Mouse (Mus musculus) intestine, embryonic 14.5 days (tissue): ENCODE data around the gene Cbx4. TPM values are rescaled to one million over a fixed set of nuclear protein-coding genes. Genes with fewer than 3 reads are reported as not detected.

Source experiments
- ATAC-seq: fragments of 200-750 bp; cut with Nextera tagmentation; replicated peaks from 2 replicates; pipeline ENCODE4 v1.8.0; 2017; ENCODE audit warnings: low read depth, moderate number of reproducible peaks, moderate TSS enrichment, moderate library complexity; ENCODE audit not compliant: low FRiP score, low TSS enrichment
- DNase-seq: peaks from one replicate; pipeline ENCODE4 v3.0.0-alpha.2; 2018; ENCODE audit warnings: low spot score
- H3K27ac ChIP-seq: fragments of 300-500 bp; sonication (generic); 2 replicates; pipeline ENCODE4 v1.5.1; 2014; ENCODE audit warnings: low read depth, mild to moderate bottlenecking, control low read depth
- H3K27me3 ChIP-seq: fragments of 300-500 bp; sonication (generic); replicated peaks from 2 replicates; pipeline ENCODE4 v1.6.1; 2014; ENCODE audit warnings: low read length, control low read depth; ENCODE audit not compliant: control insufficient read depth, insufficient read depth
- H3K36me3 ChIP-seq: fragments of 300-500 bp; sonication (generic); 2 replicates; pipeline ENCODE4 v1.6.1; 2014; ENCODE audit warnings: low read length, control low read depth; ENCODE audit not compliant: control insufficient read depth, insufficient read depth
- H3K4me1 ChIP-seq: fragments of 300-500 bp; sonication (generic); replicated peaks from 2 replicates; pipeline ENCODE4 v1.6.1; 2014; ENCODE audit warnings: low read length, control low read depth, mixed read lengths; ENCODE audit not compliant: control insufficient read depth, insufficient read depth
- H3K4me2 ChIP-seq: fragments of 300-500 bp; sonication (generic); 2 replicates; pipeline ENCODE4 v1.6.1; 2014; ENCODE audit warnings: low read length
- H3K4me3 ChIP-seq: fragments of 300-500 bp; sonication (generic); 2 replicates; pipeline ENCODE4 v1.5.1; 2014; ENCODE audit warnings: low read depth, low read length, control low read depth, mixed read lengths
- H3K9ac ChIP-seq: fragments of 300-500 bp; sonication (generic); 2 replicates; pipeline ENCODE4 v1.6.1; 2014; ENCODE audit warnings: mild to moderate bottlenecking, low read length
- H3K9me3 ChIP-seq: fragments of 300-500 bp; sonication (generic); 2 replicates; pipeline ENCODE4 v1.6.1; 2016; ENCODE audit warnings: low read length, control low read depth; ENCODE audit not compliant: control insufficient read depth
- WGBS: fragments of 180-500 bp; shearing (Covaris S2); extraction: QIAGEN DNeasy Blood & Tissue Kit; methylation state at CpG from one replicate; pipeline ENCODE4 v1.1.7; 2014; 5-methylcytosine and 5-hydroxymethylcytosine counted together
- polyA plus RNA-seq: library from polyadenylated mRNA; unstranded; fragments of >200 nt; fragmentation: Nextera tagmentation; extraction: Ambion mirVana; gene quantifications from 2 replicates; pipeline ENCODE4 v1.2.1, GENCODE M21; 2014

Cbx4 gene
- polyA plus RNA-seq, 1 experiment from 2014 or later: 10.5 TPM

DNA sequence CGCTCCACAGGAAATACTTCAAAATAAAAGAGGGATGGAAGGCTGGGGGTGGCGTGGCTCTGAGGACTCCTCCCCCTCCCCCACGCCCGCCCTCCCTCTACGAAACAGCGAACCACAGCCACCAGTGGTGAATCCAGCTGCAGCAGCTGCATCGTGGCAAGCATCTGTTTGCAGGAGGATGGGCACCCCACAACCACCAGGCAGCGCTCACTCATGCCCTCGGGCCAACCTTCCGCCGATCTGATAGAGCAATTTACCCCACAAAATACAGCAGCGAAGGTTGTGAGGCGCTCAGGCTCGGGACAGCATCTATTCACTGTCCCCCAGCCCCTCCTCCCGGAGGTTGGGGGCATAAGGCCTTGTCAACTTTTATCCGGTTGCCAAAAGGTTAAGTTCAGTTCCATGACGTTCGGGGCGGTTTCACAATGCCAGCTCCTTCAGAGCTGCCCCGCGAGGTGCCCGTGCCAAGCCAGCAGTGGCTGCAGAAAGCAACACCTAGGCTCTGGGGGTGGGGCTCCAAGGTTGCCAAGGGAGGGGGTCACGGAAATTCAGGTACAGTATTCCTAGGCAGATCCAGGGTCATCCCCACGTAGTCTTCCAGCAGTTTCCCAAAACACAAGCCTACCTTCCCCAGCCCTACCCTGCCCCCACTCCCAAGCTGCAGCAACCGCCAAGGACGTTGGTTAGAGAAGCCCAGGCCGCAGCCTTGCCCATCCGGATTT is 2.1 kb downstream of the Cbx4 start:
- H3K4me1 ChIP-seq: peaks cover 68% of the 10 kb centered on the region
- H3K27me3 ChIP-seq: peaks cover 36% of the 10 kb centered on the region
- DNase-seq (no peak), ATAC-seq (no peak)
- H3K9ac ChIP-seq: peak overlapping the region; percentile 91
- no peak overlapping the region for H3K27ac ChIP-seq
- H3K36me3 ChIP-seq: peaks cover 36% of the 10 kb centered on the region
- H3K4me3 ChIP-seq: peak overlapping the region; percentile 92
- peak overlapping the region; percentile 93 for H3K4me2 ChIP-seq
- H3K9me3 ChIP-seq: no peaks in the 10 kb centered on the region
- 11% methylated on average over 28 of the region's 28 CpGs for WGBS

GRCm38 (mm10) chr11:119082638-119083599 is 3.1 kb downstream of the Cbx4 start:
- Histone ChIP-seq H3K4me3 (peak overlapping the region; percentile 92; the same call in 1 of the 2 replicates), H3K27me3 (peaks cover 26% of the 10 kb centered on the region), H3K36me3 (peaks cover 36% of the 10 kb centered on the region), H3K9ac (no peak overlapping the region; the same call in 1 of the 2 replicates), H3K4me1 (peaks cover 72% of the 10 kb centered on the region), H3K27ac (no peak overlapping the region), H3K9me3 (no peaks in the 10 kb centered on the region), H3K4me2 (peak overlapping the region; percentile 93)
- no peak for ATAC-seq
- WGBS: 31% methylated on average over 20 of the region's 20 CpGs
- no peak for DNase-seq

DNA sequence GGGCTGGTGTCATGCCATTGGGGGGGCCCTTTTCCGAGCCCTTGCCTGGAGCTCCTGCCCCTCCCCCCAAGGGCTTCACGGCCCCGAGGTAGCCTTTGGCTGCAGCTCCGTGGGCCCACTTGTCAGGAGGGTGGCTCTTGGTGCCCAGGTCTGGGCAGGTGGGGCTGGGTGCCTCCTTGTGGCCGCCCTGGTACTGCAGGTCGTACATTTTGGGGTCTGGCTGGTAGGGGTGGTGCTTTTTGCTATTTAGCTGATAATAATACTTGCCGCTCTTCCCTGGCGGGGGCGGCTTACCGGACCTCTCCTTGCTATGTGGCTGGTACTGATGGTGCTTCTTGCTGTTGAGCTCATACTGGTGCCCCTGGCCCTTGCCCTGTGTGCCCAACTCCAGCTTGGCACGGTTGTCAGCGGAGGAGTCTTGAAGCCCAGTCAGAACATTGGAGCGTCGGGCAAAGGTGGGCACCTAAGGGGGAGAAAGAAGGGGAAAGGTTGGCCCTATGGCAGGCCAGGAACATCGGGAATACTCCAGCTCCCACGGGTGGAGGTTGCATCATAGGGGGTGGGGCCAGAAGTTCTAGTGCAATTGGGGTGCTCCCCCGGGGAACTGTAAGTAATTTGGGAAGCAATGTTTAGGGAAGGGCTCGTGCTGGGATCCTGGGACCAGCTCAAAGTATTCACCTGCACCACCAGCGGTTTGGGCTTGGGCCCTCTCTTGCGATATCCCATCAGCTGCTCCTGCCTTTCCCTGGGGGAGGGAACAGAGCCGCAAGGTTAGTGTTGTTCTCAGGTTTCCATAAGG is 4.0 kb downstream of the Cbx4 start:
- WGBS: 47% methylated on average over 21 of the region's 21 CpGs
- H3K9ac ChIP-seq: no peak overlapping the region
- H3K27me3 ChIP-seq: peaks cover 18% of the 10 kb centered on the region
- H3K4me1 ChIP-seq: peaks cover 64% of the 10 kb centered on the region
- no peak overlapping the region for H3K4me3 ChIP-seq
- DNase-seq (peak; percentile 82), ATAC-seq (no peak)
- no peak overlapping the region for H3K4me2 ChIP-seq
- no peak overlapping the region for H3K27ac ChIP-seq
- no peaks in the 10 kb centered on the region for H3K9me3 ChIP-seq
- peaks cover 36% of the 10 kb centered on the region for H3K36me3 ChIP-seq

- ATAC-seq (no peak), DNase-seq (no peak)
- peaks cover 13% of the 10 kb centered on the region for H3K27me3 ChIP-seq
- H3K4me2 ChIP-seq: 0 out of 2 replicates have a peak overlapping the region, but pooled peaks have one; percentile 2
- H3K4me1 ChIP-seq: peaks cover 58% of the 10 kb centered on the region
- H3K36me3 ChIP-seq: peaks cover 36% of the 10 kb centered on the region
- no peak overlapping the region for H3K27ac ChIP-seq
- no peaks in the 10 kb centered on the region for H3K9me3 ChIP-seq
- WGBS: 64% methylated on average over 45 of the region's 47 CpGs
- H3K9ac ChIP-seq: no peak overlapping the region
- no peak overlapping the region for H3K4me3 ChIP-seq
Observed at GRCm38 (mm10) chr11:119081148-119081838, 4.7 kb downstream of the Cbx4 start.

- Histone ChIP-seq H3K36me3 (peaks cover 36% of the 10 kb centered on the region), H3K4me1 (peaks cover 60% of the 10 kb centered on the region), H3K9me3 (no peaks in the 10 kb centered on the region), H3K4me3 (no peak overlapping the region), H3K4me2 (peak overlapping the region; percentile 2; the same call in 1 of the 2 replicates), H3K27me3 (peaks cover 13% of the 10 kb centered on the region), H3K9ac (no peak overlapping the region), H3K27ac (no peak overlapping the region)
- no peak for DNase-seq
- no peak for ATAC-seq
- 57% methylated on average over 33 of the region's 33 CpGs for WGBS
Observed at GRCm38 (mm10) chr11:119080461-119081147, 5.4 kb downstream of the Cbx4 start.

DNA sequence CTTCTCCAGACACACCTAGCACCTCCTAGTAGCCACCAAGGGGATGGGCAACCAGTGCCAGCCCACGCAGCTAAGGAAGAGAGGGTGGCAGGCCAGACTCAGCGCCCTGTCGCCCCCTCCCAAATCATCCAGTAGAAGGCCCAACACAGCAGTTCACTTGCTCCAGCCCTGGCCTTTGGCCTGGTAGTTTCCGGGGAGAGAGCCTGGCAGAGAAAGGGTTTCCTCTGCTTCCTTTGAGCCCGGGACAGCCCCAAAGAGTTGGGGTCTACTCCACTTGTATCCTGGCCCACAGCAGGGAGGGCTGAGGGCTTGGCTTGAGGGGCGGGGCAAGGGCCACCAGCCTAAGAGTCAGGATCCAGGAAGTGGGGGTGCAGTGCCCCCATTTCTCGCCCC is 6.6 kb downstream of the Cbx4 start:
- H3K9me3 ChIP-seq: no peaks in the 10 kb centered on the region
- 0 out of 2 replicates have a peak overlapping the region, but pooled peaks have one; percentile 16 for H3K9ac ChIP-seq
- peaks cover 56% of the 10 kb centered on the region for H3K4me1 ChIP-seq
- DNase-seq (peak; percentile 59), ATAC-seq (no peak)
- peak overlapping the region; percentile 45 for H3K4me2 ChIP-seq
- 0 out of 2 replicates have a peak overlapping the region, but pooled peaks have one; percentile 27 for H3K27ac ChIP-seq
- 50% methylated on average over 7 of the region's 7 CpGs for WGBS
- H3K4me3 ChIP-seq: 0 out of 2 replicates have a peak overlapping the region, but pooled peaks have one; percentile 10
- peaks cover 13% of the 10 kb centered on the region for H3K27me3 ChIP-seq
- peaks cover 36% of the 10 kb centered on the region for H3K36me3 ChIP-seq

GRCm38 (mm10) chr11:119078691-119079444 is 7.2 kb downstream of the Cbx4 start:
- H3K9ac ChIP-seq: peak overlapping the region; percentile 16; the same call in 1 of the 2 replicates

More at GRCm38 (mm10) chr11:119078691-119079444, 7.2 kb downstream of the Cbx4 start:
- Histone ChIP-seq H3K27me3 (peaks cover 13% of the 10 kb centered on the region), H3K4me3 (0 out of 2 replicates have a peak overlapping the region, but pooled peaks have one; percentile 10), H3K4me1 (peaks cover 53% of the 10 kb centered on the region), H3K27ac (0 out of 2 replicates have a peak overlapping the region, but pooled peaks have one; percentile 27), H3K4me2 (peak overlapping the region; percentile 45), H3K9me3 (no peaks in the 10 kb centered on the region), H3K36me3 (peaks cover 36% of the 10 kb centered on the region)
- ATAC-seq (no peak), DNase-seq (peak; percentile 80)
- WGBS: 11% methylated on average over 24 of the region's 27 CpGs
